Mouse (Mus musculus) erythroblast, embryonic 14.5 days (primary cell): Measurements from ENCODE around the gene Sh3d21.

Source experiments
- GATA1 ChIP-seq: IDR thresholded peaks from 2 replicates; pipeline ENCODE4 v1.6.1; 2012; ENCODE audit warnings: low read length, inconsistent platforms, mixed read lengths
- TAL1 ChIP-seq: IDR thresholded peaks from 3 replicates; pipeline ENCODE4 v1.6.1; 2012; ENCODE audit warnings: low read length, inconsistent platforms, mixed read lengths

DNA sequence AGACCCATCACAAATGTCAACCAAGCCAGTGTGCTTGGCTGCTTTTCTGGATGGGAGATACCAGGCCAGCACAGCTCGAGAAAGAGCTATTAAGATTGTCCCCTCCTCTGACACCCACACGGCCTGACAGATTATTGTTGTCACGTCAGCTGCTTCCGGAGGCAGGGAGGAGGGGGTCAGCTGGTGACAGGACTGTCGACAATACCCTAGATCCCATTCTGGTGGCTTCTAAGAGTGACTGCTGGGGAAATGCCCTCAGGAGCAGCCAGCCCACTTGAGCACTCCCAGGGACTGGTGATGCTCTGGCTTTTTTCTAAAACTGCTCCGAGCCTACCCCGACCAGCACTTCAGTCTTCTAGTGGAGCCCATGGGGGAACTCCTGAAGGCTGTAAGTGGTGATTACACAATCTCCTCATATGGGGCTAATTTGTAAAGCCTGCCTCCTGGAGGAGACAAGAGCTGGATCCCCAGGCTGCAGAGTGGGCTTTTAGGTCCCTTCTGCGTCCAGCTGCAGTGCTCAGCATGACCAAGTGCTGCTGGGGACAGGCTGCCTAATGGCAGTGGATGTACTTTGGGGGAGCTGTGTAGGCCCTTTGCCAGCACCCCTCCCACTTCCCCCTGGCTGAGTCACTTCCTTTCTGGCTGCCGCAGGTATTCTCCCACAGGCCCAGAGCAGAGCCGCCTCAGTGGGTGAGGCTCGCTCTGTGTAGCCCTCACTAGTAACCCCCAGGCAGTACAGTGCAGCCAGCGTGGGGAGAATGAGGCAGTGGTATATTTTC, 52.7 kb downstream of the Sh3d21 start:
- TF ChIP-seq GATA1 (no peak), TAL1 (no peak)
